Mouse (Mus musculus) hindlimb bud, embryonic 11.5 days (tissue): ENCODE measurements around the gene Ccm2.
A peak's percentile ranks its signal among the peaks of the same experiment; 100 is the strongest.

Source experiments
- DNase-seq: peaks from one replicate; pipeline ENCODE4 v3.0.0-alpha.2; 2012; ENCODE audit warnings: low read depth, low spot score; ENCODE audit errors: extremely low spot score

The Ccm2 gene

DNA sequence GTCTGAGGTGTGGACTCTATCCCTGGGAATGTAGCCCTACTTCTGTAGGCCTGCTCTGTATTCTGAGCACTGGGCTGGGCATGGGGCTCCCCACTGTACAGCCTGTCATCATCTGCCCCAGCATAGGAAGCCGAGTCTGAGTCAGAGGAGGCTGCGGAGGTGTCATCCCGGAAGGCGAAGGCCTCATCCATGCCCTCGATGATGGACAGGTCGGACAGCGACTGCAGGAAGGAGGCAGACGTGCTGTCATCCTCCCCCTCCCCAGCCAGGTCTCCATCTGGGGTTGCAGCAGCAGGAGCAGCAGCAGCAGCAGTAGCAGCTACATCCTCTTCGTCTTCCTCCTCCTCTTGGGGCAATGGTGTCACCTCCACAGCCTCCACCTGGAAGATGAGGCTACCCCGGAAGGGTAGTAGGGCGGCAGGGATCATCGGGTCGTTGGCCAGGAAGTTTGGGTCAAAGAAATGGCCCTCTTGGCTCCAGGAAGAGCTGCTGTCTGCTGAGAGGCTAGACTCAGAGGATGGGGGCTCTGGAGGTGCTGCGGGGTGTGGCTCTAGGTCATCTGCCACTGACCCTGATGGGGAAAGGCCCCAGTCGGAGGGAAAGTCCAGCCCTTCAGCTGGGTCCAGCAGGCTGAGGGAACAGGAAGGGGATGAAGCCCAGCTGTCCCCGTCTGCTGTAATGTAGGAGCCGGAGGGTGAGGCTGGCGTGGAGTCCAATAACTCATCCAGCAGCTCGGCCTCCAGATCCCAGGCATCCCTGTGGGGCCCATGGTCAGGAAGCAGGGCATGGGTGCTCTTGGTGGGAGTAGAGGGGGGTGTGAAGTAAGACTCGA, 55.2 kb downstream of the Ccm2 start:
- no peak for DNase-seq

DNA sequence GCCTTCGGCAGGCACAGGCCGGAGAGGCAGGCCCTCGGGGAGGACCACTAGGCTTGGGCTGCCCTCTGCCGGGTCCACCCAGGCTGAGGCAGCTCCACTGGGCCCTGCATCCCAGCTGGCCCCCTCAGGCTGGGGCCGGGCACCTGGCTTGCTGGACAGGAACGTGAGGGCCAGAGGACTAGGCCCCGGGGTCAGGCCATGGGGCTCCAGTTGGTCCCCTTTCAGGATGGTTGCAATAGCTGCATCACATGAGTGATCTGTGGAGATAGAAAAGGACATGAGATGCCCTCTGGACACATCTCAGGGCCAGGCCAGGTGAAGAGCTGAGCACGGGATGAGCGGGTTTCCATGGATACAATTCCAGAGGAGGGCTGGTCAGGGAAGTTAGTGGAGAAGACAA, 56.0 kb downstream of the Ccm2 start:
- DNase-seq = no peak

DNA sequence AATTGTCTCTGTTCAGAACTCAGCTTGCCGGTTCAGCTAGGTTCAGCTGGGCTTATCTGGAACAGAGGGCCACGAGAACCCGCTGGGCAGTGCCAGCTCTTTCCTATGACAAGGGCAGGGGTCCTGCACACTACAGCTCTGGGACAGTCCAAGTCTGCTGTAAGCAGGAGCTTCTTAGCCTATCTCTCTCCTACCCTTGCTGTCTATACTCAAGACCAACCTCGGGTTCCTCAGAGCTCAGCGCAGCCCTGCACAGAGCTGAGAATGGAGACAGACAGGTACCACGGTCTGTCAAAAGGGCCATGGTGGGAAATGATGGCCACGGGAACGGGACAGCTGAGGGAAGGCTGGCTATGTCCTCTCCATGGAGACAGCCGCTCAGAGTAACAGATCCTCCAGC, 56.5 kb downstream of the Ccm2 start:
- DNase-seq = no peak

- no peak for DNase-seq
Observed at GRCm38 (mm10) chr11:6603887-6604603, 57.4 kb downstream of the Ccm2 start.

- no peak for DNase-seq
Observed at GRCm38 (mm10) chr11:6604604-6604936, 57.9 kb downstream of the Ccm2 start.

DNA sequence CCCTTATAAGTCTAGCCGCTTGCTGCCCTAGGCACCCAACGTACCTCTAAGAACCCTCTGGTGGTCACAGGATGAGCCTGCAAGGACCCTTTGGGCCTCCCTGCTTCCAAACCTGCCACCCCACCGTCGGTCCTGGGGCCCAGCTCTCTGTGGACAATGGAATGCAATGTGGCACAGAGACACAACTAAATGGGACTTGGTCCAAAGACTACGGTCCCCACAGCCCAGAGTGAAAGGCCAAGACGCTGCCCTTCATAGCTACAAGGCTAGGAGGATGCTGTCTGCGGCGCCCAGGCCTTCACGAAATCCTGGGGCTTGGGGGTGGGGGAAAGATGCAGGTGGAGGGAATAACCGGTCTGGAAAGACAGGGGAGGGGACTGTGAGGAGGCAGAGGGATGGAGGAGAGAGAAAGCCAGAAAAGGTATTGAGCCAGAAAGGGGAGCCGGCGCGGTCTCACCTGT, 58.4 kb downstream of the Ccm2 start:
- no peak for DNase-seq

- DNase-seq = no peak
Observed at GRCm38 (mm10) chr11:6605491-6606399, 59.1 kb downstream of the Ccm2 start, which contains the start of gene Nacad. Nacad (minus strand) TSS chr11:6606053.

DNA sequence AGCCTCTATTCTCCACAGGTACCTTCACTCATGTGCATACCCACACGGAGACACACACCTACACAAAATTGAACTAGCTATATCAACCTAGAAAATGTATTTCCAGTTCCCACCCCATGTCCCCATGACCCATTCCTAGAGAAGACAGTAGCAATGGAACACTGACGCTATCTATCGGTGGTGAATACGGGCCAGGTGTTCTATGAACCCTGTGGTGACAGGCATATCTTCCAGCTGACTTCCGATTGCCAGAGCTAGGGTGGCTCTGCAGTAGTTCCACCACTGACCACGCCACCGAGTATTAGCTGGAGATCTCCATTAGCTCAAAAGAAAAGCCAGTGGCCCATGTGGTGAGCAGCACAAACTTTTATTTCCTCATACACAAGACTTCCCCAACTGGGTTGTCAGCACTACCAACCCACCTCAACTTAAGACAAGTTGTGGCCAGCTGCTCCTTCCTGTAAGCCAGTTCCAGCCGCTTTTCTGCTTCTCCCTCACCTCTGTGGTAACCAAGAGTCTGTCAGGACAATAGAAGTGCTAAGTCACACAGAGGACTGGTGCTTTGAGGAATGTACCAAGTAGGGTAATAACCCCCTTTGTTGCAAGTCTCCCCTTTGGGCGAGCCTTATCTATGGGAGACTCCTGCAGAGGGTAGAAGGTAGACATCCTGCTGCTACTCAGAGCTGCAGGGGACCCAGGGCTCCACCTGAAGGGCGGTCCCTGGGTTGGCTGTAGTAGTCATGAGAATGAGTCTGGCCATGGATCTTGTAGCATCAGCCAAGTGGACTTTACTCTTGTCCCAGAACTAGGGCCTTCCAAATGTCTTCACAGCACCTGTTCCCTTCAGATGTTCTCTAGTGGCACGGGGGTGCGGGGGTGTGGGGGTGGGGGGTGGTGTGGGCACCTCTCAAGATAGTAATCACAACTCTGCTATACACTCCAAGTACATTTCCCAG, 68.8 kb downstream of the Ccm2 start:
- no peak for DNase-seq

GRCm38 (mm10) chr11:6623704-6624103, 77.0 kb downstream of the Ccm2 start:
- no peak for DNase-seq

DNA sequence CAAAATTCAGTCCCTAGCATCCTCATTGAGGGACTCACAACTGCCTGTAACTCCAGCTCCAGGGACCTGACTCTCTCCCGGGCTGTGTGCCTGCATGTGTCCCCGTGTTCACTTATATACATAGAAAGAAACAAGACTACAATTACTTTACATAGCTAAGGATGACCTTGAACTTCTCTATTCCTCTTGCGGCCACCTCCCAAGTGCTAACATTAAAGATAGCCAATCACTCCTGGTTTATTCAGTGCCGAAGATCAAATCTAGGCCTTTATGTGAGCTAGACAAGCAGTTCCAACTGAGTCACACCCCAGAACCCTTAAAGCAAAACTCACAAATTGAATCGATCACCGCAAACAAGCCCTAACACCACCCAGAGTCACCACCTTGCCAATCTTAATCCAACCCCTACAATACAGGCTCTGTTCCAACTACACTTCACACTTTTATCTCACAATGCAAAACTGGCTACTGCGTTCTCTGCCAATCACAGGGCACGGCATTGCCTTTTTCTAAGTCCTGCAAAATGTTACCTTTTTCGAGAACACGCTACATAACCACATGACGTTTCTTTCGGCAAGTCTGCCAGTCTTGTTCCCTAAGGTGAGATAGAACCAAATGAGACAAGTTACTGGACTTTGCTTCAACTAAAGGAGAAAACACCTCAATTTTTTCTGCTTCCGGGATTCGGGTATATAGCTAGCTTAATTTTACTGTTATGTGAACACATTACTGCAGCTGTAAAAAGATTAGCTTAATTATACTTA, 78.1 kb downstream of the Ccm2 start:
- DNase-seq = no peak

DNA sequence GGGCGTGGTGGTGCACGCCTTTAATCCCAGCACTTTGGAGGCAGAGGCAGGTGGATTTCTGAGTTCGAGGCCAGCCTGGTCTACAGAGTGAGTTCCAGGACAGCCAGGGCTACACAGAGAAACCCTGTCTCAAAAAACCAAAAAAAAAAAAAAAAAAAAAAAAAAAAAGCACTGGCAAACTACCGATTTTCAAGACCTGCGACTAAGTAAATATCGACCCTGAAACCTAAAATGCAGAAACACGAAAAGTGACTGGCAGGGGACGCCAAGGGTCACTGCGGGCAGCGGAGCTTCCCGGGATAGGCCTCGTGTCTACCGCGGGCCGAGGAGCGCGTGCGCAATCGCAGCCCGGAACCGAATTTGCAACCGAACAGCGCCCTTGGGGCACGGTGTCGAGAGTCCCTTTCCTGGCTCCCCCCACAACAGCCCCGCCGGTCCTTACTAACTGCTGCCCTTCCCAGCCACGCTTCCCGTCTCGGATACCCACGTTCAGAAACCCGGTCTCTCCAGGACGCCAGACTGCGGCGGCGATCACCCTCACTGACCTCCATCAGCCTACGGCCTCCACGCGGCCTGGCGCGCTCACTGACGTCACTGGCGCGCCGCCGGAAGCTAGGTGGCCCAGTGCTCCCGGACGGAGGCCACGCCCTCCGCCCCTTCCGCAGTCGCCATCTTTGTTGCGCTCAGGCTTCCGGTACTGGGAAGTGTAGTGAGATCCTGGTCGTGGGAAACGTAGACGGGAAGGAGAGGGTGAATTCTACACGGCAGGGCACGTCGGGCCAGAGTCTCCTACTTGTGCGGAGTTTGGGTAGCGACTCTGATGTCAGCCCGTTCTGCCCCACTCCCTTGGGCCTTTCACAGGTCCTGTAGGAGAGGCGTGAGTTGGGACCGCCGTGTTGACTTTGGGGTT, 79.0 kb downstream of the Ccm2 start, which contains the start of gene Tbrg4:
Gene Tbrg4 (minus strand): TSS at position 590 of the 910 bp plus-strand sequence.
- DNase-seq = peak; percentile 85

GRCm38 (mm10) chr11:6626388-6626772, 79.7 kb downstream of the Ccm2 start:
- DNase-seq = no peak

GRCm38 (mm10) chr11:6627731-6628130, 81.0 kb downstream of the Ccm2 start:
- no peak for DNase-seq

GRCm38 (mm10) chr11:6628568-6628967, 81.9 kb downstream of the Ccm2 start:
- no peak for DNase-seq

DNA sequence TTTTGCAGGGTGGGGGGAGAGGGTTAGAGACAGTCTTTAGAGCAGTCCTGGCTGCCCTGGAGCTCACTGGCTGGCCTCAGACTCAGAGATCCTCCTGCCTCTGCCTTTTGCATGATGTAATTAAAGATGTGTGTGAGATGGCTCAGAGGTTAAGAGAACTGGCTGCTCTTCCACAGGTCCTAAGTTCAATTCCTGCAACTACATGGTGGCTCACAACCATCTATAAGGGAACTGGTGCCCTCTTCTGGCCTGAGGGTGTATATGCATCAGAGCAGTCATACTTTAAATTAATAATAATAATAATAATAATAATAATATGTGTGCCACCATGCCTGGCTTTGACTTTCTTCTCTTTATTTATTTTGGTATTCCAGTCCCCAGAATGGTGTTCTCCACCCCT, 83.0 kb downstream of the Ccm2 start:
- no peak for DNase-seq

GRCm38 (mm10) chr11:6636150-6636549, 89.5 kb downstream of the Ccm2 start:
- no peak for DNase-seq

DNA sequence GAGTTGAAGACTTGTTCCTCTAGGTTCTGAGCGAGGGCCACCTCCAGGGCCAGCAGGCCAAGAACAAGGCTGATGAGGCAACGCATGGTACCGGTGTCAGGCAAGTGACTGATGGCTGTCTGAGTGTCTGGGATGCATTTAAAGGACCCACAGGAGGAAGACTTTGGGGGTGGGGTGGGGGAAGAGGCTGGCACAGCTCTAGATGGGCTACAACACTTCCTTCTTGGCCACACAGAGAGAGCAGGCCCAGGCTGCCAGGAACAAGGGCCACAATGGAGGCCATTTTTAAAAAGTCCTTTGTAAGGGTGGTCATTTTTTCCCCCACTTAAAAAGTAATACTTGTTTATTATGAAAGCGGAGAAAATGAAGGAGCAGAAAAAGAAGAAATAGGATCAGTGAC, 91.8 kb downstream of the Ccm2 start, which contains the start of gene Wap:
Gene Wap (minus strand): TSS at position 101 of the 400 bp plus-strand sequence.
- DNase-seq = no peak

DNA sequence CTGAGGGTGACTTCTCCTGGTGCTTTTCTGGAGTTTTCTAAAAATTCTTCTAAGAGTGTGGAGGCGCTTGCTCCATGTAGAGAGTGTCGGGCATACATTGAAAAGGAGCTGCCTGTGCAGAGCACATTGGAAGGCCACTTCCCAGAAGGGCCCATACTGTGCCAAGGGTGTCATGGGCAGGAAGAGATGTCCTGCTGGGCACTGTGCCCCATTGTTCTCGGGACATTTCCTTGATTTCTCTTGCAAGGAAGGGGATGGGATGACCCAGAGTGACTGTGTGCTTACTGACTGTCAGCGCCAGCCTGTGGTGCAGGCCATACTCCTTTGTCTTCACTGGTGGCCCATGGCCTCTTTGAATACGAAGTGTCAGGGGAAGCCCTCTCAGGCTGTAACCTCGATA, 92.4 kb downstream of the Ccm2 start:
- no peak for DNase-seq
